Mouse (Mus musculus) ES-Bruce4 (cell line): ENCODE results near the gene Glis3. TPM values are rescaled to one million over a fixed set of nuclear protein-coding genes. Genes with fewer than 3 reads are reported as not detected.

Experiments
- H3K27ac ChIP-seq: 2 replicates; pipeline ENCODE4 v1.5.1; 2012; ENCODE audit warnings: low read length, inconsistent platforms; ENCODE audit not compliant: insufficient read depth
- H3K27me3 ChIP-seq: 2 replicates; pipeline ENCODE4 v1.6.1; 2012; ENCODE audit warnings: mild to moderate bottlenecking, low read length, inconsistent platforms; ENCODE audit not compliant: control insufficient read depth, poor library complexity, insufficient read depth, severe bottlenecking
- H3K36me3 ChIP-seq: 2 replicates; pipeline ENCODE4 v1.6.1; 2012; ENCODE audit warnings: inconsistent platforms, mild to moderate bottlenecking, low read length, moderate library complexity; ENCODE audit not compliant: control insufficient read depth, poor library complexity, insufficient read depth, severe bottlenecking
- H3K4me1 ChIP-seq: one replicate; pipeline ENCODE4 v1.8.1; 2011; ENCODE audit warnings: low read length; ENCODE audit not compliant: control insufficient read depth, insufficient read depth
- H3K4me3 ChIP-seq: 2 replicates; pipeline ENCODE4 v1.5.1; 2011; ENCODE audit warnings: low read depth, mild to moderate bottlenecking, low read length
- H3K9ac ChIP-seq: 2 replicates; pipeline ENCODE4 v1.6.1; 2012; ENCODE audit warnings: low read depth, mild to moderate bottlenecking, inconsistent platforms; ENCODE audit not compliant: poor library complexity, severe bottlenecking
- H3K9me3 ChIP-seq: replicated peaks from 2 replicates; pipeline ENCODE4 v1.6.1; 2012; ENCODE audit warnings: mild to moderate bottlenecking, low read length, inconsistent platforms; ENCODE audit not compliant: control insufficient read depth, poor library complexity, insufficient read depth, severe bottlenecking
- CTCF ChIP-seq: IDR thresholded peaks from one replicate; pipeline ENCODE4 v1.8.1; 2011; ENCODE audit warnings: low read depth, low read length
- EP300 ChIP-seq: IDR thresholded peaks from 2 replicates; pipeline ENCODE4 v1.6.1; 2011; ENCODE audit warnings: low read depth, low read length; ENCODE audit not compliant: insufficient read depth
- POLR2A ChIP-seq: IDR thresholded peaks from one replicate; pipeline ENCODE4 v1.8.1; 2011; ENCODE audit warnings: low read length; ENCODE audit not compliant: insufficient read depth
- polyA plus RNA-seq: library from polyadenylated mRNA; stranded (reverse); fragments of >200 nt; gene quantifications from 2 replicates; pipeline ENCODE4 v1.2.4, GENCODE M21; 2011; ENCODE audit warnings: low read depth; ENCODE audit not compliant: missing spikeins, insufficient read depth, insufficient read length

Glis3 gene
- polyA plus RNA-seq, 1 experiment = 5.5 TPM

- Histone ChIP-seq H3K9me3 (no peaks in the 10 kb centered on the region), H3K36me3 (no peaks in the 10 kb centered on the region), H3K4me3 (no peak overlapping the region), H3K4me1 (no peaks in the 10 kb centered on the region), H3K9ac (no peak overlapping the region), H3K27ac (no peak overlapping the region), H3K27me3 (no peaks in the 10 kb centered on the region)
- TF ChIP-seq EP300 = no peak
- no peak for TF ChIP-seq POLR2A
- no peak for TF ChIP-seq CTCF
Observed at GRCm38 (mm10) chr19:28500975-28501374, 178.9 kb downstream of the Glis3 start.

- Histone ChIP-seq H3K9me3 (no peaks in the 10 kb centered on the region), H3K9ac (no peak overlapping the region), H3K27ac (no peak overlapping the region), H3K27me3 (no peaks in the 10 kb centered on the region), H3K4me1 (no peaks in the 10 kb centered on the region), H3K4me3 (no peak overlapping the region), H3K36me3 (no peaks in the 10 kb centered on the region)
- TF ChIP-seq EP300 = no peak
- TF ChIP-seq POLR2A = no peak
- TF ChIP-seq CTCF = no peak
Observed at GRCm38 (mm10) chr19:28500505-28500904, 179.4 kb downstream of the Glis3 start.

- Histone ChIP-seq H3K9me3 (no peaks in the 10 kb centered on the region), H3K27ac (no peak overlapping the region), H3K36me3 (no peaks in the 10 kb centered on the region), H3K4me1 (no peaks in the 10 kb centered on the region), H3K9ac (no peak overlapping the region), H3K4me3 (no peak overlapping the region), H3K27me3 (no peaks in the 10 kb centered on the region)
- no peak for TF ChIP-seq EP300
Observed at GRCm38 (mm10) chr19:28499786-28500185, 180.1 kb downstream of the Glis3 start.

- H3K27me3 ChIP-seq = no peaks in the 10 kb centered on the region
- TF ChIP-seq POLR2A (no peak), EP300 (no peak), CTCF (no peak)
- H3K4me3 ChIP-seq = no peak overlapping the region
- no peak overlapping the region for H3K27ac ChIP-seq
- no peaks in the 10 kb centered on the region for H3K4me1 ChIP-seq
- no peak overlapping the region for H3K9ac ChIP-seq
- no peaks in the 10 kb centered on the region for H3K36me3 ChIP-seq
- no peaks in the 10 kb centered on the region for H3K9me3 ChIP-seq
Observed at GRCm38 (mm10) chr19:28495926-28496325, 184.0 kb downstream of the Glis3 start.

- Histone ChIP-seq H3K4me3 (no peak overlapping the region), H3K4me1 (no peaks in the 10 kb centered on the region), H3K27me3 (no peaks in the 10 kb centered on the region), H3K27ac (no peak overlapping the region), H3K36me3 (no peaks in the 10 kb centered on the region), H3K9me3 (no peaks in the 10 kb centered on the region), H3K9ac (no peak overlapping the region)
- TF ChIP-seq POLR2A = no peak
- TF ChIP-seq CTCF = no peak
- TF ChIP-seq EP300 = no peak
Observed at GRCm38 (mm10) chr19:28493605-28494260, 186.1 kb downstream of the Glis3 start.

GRCm38 (mm10) chr19:28478055-28478454, 201.8 kb downstream of the Glis3 start:
- Histone ChIP-seq H3K4me1 (no peaks in the 10 kb centered on the region), H3K4me3 (no peak overlapping the region), H3K9me3 (no peaks in the 10 kb centered on the region), H3K36me3 (no peaks in the 10 kb centered on the region), H3K27me3 (no peaks in the 10 kb centered on the region), H3K9ac (no peak overlapping the region), H3K27ac (no peak overlapping the region)
- no peak for TF ChIP-seq EP300
- TF ChIP-seq POLR2A = no peak
- TF ChIP-seq CTCF = no peak
